Mouse (Mus musculus) brain, embryonic 14.5 days (tissue): ENCODE measurements at regions not wholly inside any gene's neighbourhood (a gene's known extent, or its start where the extent isn't known, plus 50 kb on each side); places are given as distances from the start of the nearest gene placed in this dataset.

Source experiments
- CTCF ChIP-seq: fragments of 200-500 bp; IDR thresholded peaks from 2 replicates; pipeline ENCODE4 v1.5.1; 2012; ENCODE audit warnings: inconsistent platforms, mild to moderate bottlenecking, moderate library complexity, borderline replicate concordance; ENCODE audit not compliant: insufficient read depth, insufficient read length; ENCODE audit errors: extremely low read depth
- POLR2A ChIP-seq: fragments of 200-500 bp; IDR thresholded peaks from 2 replicates; pipeline ENCODE4 v1.6.1; 2012; ENCODE audit warnings: mild to moderate bottlenecking, inconsistent platforms, borderline replicate concordance; ENCODE audit not compliant: poor library complexity, insufficient read depth, insufficient read length, severe bottlenecking; ENCODE audit errors: extremely low read depth

GRCm38 (mm10) chr11:6997508-6997907 lies 65.8 kb upstream of the Adcy1 start:
- TF ChIP-seq CTCF (no peak), POLR2A (no peak)
